Mouse (Mus musculus): ENCODE data around the gene Sf1. TPM values are rescaled to one million over a fixed set of nuclear protein-coding genes. Genes with fewer than 3 reads are reported as not detected.

Sf1 gene
- total RNA-seq, 2 experiments from 2014 or later = 208 to 212 TPM

DNA sequence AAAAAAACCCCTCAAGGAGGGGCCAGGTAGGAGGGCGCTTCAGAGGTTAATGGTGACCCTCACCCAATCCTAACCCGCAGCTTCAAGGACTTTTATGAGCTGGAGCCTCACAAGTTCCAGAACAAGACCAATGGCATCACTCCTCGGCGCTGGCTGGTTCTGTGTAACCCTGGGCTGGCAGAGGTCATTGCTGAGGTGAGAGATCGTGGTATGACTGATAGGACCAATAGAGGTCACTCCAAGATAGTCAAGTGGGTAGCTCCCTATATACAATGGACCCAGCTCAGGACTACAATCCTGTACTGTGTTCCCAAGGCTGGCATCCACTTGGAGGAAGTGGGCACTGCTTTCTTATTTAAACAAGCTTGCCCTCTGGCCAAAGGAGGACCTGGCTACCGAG lies 26.8 kb downstream of the Sf1 start:
- no peak overlapping the region for H3K27ac ChIP-seq
- no peak for TF ChIP-seq CTCF (IDR thresholded peaks at IDR 0.05)
- no peak for DNase-seq (ENCODE audit: extremely low spot score in 1 of 2, low spot score in 2 of 2)
- H3K4me3 ChIP-seq = no peak overlapping the region
- intact Hi-C loops (cut with DNase I) = no loop called here

DNA sequence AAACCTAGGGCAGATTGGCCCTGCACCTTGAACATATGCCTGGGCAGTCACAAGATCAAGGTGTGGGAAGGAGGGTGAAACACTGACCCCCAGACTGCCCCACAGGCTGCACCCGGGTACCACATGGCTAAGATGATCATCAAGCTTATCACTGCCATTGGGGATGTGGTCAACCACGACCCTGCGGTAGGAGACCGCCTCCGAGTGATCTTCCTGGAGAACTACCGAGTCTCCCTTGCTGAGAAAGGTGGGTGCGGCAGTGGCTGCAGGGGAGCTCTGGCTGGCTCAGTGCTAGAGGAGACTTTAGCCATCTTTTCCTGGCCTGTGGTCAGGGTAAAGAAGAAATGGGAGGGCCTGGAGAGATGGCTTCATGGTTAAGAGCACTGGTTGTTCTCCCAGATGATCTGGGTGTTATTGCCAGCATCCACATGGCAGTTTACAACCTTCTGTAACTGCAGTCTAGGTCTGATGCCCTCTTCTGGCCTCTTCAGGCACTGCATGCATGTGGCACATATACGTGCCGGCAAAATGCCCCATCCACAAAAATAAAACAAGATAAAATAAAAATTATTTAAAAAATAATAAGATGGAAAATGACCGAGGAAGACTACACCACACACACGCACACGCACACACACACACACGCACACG lies 29.4 kb downstream of the Sf1 start:
- peak; percentile 22 for TF ChIP-seq CTCF (IDR thresholded peaks at IDR 0.05)
- Histone ChIP-seq H3K4me3 (no peak overlapping the region), H3K27ac (no peak overlapping the region)
- DNase-seq (ENCODE audit: extremely low spot score in 1 of 2, low spot score in 2 of 2) = no peak
- intact Hi-C loops (cut with DNase I) = no loop called here

DNA sequence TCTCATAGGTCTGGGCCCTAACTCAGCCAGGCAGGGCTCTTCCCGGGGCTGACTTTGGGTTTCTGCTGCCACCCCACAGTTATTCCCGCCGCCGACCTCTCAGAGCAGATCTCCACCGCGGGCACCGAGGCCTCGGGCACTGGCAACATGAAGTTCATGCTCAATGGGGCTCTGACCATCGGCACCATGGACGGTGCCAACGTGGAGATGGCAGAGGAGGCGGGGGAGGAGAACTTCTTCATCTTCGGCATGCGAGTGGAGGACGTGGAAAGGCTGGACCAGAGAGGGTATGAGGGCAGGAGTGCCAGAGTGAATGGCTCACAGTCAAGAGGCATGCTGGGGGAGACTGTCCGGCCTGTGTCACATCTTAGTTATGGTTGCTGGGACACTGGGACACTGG lies 30.1 kb downstream of the Sf1 start:
- TF ChIP-seq CTCF (IDR thresholded peaks at IDR 0.05) = no peak
- intact Hi-C loops (cut with DNase I) = no loop called here
- DNase-seq (ENCODE audit: extremely low spot score in 1 of 2, low spot score in 2 of 2) = no peak
- Histone ChIP-seq H3K27ac (no peak overlapping the region), H3K4me3 (no peak overlapping the region)

DNA sequence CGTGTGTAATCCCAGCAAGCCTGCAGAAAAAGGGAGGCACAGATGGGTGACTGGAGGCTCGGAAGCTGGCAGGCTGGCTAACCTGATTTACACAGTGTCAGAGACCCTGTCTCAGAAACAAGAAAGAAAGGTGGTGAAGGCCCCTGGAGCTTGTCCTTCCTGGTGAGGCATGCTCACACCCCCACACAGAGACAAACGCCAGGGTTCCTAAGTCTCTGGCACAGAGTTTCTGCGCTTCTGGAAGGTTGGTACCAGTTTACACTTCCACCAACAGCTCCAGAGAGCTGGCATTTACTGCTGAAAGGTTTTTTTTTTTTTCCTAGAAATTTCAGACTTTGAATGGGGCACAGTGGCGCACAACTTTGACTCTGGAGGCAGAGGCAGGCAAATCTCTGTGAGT lies 32.7 kb downstream of the Sf1 start:
- Histone ChIP-seq H3K4me3 (no peak overlapping the region), H3K27ac (no peak overlapping the region)
- TF ChIP-seq CTCF (IDR thresholded peaks at IDR 0.05) = no peak
- intact Hi-C loops (cut with DNase I) = no loop called here
- peak in 1 of 2 experiments; percentile 11 for DNase-seq (ENCODE audit: extremely low spot score in 1 of 2, low spot score in 2 of 2)

DNA sequence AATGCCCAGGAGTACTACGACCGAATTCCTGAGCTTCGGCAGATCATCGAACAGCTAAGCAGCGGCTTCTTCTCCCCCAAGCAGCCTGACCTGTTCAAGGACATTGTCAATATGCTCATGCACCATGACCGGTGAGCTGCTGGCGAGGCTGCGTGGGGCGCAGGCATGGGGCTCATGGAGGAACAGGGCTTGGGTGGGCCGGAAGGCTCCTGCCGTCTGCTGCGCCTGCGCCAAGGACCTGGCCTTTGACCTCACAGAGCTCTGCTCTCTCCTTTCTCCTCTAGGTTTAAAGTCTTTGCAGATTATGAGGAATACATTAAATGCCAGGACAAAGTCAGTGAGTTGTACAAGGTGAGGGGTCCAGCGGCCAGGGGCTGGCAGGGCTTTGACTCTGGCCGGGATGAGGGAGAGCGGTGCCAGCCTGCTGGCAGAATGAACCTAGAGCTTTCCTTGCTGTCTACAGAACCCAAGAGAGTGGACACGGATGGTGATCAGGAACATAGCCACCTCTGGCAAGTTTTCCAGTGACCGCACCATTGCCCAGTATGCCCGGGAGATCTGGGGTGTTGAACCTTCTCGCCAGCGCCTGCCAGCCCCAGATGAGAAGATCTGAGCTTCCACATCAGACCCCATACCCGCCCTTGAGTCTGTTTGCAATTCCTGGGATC lies 34.2 kb downstream of the Sf1 start:
- H3K27ac ChIP-seq = no peak overlapping the region; the same call in 1 of the 2 replicates
- DNase-seq (ENCODE audit: extremely low spot score in 1 of 2, low spot score in 2 of 2) = peak in 1 of 2 experiments; percentile 10
- intact Hi-C loops (cut with DNase I) = no loop called here
- H3K4me3 ChIP-seq = no peak overlapping the region
- TF ChIP-seq CTCF (IDR thresholded peaks at IDR 0.05) = no peak

DNA sequence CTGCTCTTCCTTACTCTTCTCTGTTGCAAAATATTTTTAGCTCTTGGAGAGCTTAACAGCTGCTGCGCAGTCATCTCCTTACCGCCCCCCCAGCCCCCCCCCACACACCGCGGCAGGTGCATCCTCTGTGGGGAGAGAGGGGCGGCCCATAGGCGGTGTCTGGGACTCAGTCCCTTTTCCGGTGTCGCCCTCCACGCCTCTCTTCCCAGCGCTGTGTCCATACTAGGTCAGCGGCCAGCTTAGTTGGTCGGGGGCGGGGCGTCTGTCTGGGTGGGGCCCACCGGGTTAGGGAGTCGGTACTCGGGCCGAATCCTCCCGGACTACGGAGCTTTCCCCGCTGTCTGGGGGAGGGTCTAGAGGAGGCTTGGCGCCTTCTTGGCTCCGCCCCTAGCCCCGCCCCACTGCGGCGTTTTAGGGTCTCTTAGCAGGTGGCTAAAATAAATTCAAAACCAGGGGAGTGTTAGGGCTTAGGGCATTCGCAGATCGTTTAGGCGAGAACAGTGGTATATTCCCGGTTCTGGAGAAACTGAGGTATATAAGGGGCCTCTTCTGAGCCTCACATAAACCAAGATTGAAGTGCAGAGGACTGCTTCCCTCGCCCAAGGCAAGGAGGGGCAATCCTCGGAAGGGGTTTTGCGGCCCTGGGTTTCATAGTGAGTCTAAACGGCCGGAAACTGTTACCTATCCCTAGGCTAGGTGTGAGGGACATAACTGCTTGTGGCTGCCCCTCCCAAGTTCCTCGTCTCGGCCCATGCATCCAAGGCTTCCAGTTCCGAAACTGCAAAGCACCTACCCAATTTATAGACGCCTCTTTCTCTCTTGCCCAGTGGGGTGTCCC lies 35.2 kb downstream of the Sf1 start:
- DNase-seq (ENCODE audit: extremely low spot score in 1 of 2, low spot score in 2 of 2) = peak; percentile 26 to 39
- H3K4me3 ChIP-seq = peak overlapping the region; percentile 53
- peak overlapping the region; percentile 77 for H3K27ac ChIP-seq
- no peak for TF ChIP-seq CTCF (IDR thresholded peaks at IDR 0.05)
- intact Hi-C loops (cut with DNase I) = no loop called here

DNA sequence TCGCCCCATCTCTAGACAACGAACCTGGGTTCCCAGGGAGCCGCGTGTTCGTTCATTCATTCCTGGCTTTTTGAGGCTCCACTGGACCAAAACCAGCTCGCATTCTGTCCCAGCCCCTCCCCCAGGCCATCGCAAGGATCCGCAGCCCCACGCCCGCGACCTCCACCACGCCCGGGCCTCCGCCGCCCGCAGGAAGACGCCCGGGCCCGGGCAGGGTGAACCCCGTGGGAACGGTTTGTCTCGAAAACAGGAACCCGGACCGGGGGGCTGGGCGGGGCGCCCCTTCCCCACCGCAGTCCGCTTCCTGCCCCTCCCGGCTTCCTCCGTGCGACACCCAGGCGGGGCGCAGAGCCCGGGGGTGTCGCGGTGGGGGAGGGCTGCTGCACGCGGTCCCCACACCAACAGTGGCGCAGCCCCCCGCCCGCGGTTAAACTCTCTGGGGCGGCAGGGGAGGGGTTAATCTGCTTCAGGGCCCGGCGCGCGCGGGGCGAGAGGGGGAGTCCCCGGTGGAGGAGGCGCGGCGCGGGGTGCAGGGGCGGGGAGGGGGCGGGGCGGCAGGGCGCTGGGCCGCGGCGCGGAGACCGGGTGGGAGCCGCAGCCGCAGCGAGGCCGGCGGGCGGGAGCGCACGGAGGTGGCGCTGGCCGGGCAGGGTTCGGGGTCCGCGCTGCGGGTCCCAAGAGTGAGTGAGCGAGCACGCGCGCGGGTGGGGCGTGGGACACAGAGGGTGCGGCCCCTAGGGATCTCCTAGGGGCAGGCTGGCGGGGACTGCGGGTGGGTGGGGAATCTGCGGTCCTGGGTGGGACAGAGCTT lies 36.0 kb downstream of the Sf1 start, which contains the start of gene Rasgrp2:
Gene Rasgrp2, plus strand, starts transcription at position 56 of the 811 bp plus-strand sequence.
- TF ChIP-seq CTCF (IDR thresholded peaks at IDR 0.05) = no peak
- Histone ChIP-seq H3K4me3 (peak within 1 kb of the TSS; percentile 53), H3K27ac (peak within 1 kb of the TSS; percentile 77)
- peak; percentile 24 to 53 for DNase-seq (ENCODE audit: extremely low spot score in 1 of 2, low spot score in 2 of 2)
- intact Hi-C loops (cut with DNase I) = no loop called here

DNA sequence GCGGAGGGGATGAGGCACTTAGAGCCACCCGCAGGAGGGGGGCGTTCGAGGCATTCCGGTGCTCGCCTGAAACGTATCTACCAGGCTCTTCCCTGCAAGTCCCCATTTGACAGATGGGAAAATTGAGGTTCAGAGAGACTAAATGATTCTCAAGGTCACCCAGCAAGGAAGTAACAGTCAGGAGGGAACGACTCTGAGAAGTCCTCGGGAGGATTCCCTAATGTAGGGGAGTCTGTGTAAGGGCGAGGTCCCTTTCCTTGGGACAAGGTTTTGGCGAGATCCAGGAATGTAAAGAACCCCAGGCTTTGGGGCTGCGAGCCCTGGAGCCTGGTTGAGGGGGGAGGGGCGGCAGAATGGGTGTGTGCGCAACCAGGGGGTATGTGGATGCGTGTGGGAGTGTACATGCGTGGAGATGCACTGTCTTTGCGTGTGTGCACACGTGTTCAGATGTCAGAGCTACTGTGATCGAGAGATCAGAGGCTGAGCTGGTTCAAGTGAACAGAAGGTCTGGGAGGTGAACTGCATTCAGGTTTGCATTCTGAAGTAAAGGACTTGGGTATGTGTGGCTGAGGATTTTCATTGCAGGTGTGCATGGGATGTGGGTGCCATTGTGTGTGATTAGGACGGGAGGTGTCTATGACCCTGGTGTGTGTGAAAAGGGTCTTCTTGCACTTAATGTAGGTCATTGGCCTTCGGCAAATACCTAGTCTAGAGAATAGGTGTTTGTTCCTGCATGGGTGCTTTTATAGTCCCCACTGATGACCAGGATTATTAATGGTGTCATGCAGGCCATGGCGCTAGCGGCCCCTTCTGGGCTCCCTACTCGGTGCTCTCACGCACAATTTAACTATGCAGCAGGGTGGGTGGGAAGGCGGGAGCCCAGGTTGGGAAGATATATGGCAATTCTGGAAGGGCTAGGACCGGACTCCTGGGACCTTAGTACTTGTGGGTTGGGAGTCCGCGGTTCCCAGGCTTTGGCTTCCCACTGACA lies 36.9 kb downstream of the Sf1 start:
- H3K4me3 ChIP-seq = peak overlapping the region; percentile 53
- no peak; the same call in none of the 2 replicates for TF ChIP-seq CTCF (IDR thresholded peaks at IDR 0.05)
- H3K27ac ChIP-seq = peak overlapping the region; percentile 49
- DNase-seq (ENCODE audit: extremely low spot score in 1 of 2, low spot score in 2 of 2) = peak in 1 of 2 experiments; percentile 14
- intact Hi-C loops (cut with DNase I) = no loop called here

DNA sequence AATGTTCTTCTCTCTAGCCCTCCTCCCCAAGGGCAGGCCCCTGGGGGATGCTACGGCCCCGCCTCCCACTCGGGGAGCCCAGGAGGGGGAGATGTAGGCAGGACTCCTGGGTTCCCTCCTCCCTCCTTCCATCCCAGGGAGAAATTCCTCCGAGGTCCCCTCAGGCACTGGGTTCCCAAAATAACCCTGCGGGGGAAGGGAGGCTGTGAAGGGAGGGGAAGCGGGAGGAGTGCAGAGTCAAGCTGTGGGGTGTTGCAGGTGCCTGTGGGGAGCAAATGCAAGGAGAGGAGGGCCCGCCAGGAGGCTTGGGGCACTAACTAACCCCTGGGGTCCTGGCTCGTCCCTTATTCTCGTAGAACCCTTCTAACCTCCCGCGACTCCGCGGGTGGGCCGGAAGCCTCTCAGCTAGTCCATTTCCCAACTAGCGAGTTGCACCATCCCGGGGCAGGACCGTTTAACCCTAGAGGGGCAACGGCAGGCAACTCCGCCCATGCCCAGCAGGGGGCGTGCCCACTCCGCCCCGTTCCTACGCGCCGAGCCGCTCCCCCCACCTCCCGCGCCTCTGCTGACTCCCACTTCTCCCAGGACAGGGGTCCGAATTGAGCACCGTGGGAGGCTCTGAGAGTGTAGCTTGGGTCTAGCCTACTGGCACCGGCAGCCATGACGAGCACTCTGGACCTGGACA lies 37.8 kb downstream of the Sf1 start:
- intact Hi-C loops (cut with DNase I) = no loop called here
- DNase-seq (ENCODE audit: extremely low spot score in 1 of 2, low spot score in 2 of 2) = peak; percentile 63 to 67
- Histone ChIP-seq H3K4me3 (peak overlapping the region; percentile 53), H3K27ac (no peak overlapping the region)
- peak; percentile 81 for TF ChIP-seq CTCF (IDR thresholded peaks at IDR 0.05)

DNA sequence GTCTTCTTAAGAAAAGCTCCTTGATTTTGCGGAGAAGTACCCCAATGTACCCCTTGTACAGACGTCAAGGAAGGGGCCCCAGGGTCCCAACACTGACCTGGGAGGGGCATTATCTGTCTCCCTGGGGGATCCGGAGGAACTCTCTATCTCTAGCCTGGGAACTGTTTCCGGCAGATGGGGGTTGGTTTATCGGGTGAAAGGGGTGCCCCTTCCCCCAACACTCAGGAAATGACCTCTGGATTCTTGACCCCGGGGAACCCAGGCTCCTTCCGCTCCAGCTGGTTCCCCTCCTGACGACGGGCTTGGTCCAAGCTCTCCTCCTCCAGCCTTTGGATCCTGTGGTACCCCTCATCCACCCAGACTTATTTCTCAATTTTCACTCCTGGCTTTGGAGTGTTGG lies 38.5 kb downstream of the Sf1 start:
- intact Hi-C loops (cut with DNase I) = no loop called here
- DNase-seq (ENCODE audit: extremely low spot score in 1 of 2, low spot score in 2 of 2) = peak in 1 of 2 experiments; percentile 10
- TF ChIP-seq CTCF (IDR thresholded peaks at IDR 0.05) = no peak
- no peak overlapping the region for H3K27ac ChIP-seq
- H3K4me3 ChIP-seq = peak overlapping the region; percentile 53
